Mouse (Mus musculus): ENCODE data around the gene Vars2.

Vars2 gene

GRCm38 (mm10) chr17:35626537-35626936 lies 40.9 kb downstream of the Vars2 start, which contains the start of gene Gm9573:
Gene Gm9573, minus strand, starts transcription at chr17:35626637.
- DNase-seq = no peak

GRCm38 (mm10) chr17:35617127-35617526 lies 50.3 kb downstream of the Vars2 start:
- no peak for DNase-seq

All from lung, postnatal 14 days (tissue).